Mouse (Mus musculus): ENCODE measurements around the gene Casz1. TPM values are rescaled to one million over a fixed set of nuclear protein-coding genes. Genes with fewer than 3 reads are reported as not detected.

Casz1 gene
- polyA plus RNA-seq, 1 experiment, result 0.03 TPM

DNA sequence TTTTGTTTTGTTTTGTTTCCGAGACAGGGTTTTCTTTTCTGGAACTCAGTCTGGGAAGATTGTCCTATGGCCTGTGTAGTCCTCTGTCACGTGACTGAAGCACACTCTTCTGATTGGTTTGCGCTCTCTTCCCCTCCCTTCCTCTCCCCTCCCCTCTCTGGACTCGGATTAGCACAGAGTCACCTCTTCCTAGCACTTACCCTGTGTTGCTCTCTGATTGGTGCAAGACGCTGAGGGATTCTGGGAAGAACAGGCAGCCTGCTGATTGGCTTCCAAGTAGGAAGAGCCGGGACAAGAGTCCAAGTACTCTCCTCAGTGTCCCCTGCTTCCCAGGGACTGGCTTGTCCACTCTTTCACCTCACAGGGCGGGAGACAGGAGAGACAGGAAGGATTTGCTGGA lies 26.1 kb downstream of the Casz1 start:
- TF ChIP-seq TAL1 (IDR thresholded peaks at IDR 0.05; ENCODE audit: low read length) (no peak), GATA1 (IDR thresholded peaks at IDR 0.05; ENCODE audit: low read length) (no peak)
- Histone ChIP-seq H3K36me3 (ENCODE audit: control insufficient read depth) (no peaks in the 10 kb centered on the region), H3K27me3 (ENCODE audit: control insufficient read depth) (peaks cover 4% of the 10 kb centered on the region), H3K4me3 (replicated peaks) (no peak overlapping the region), H3K4me1 (ENCODE audit: control insufficient read depth) (no peaks in the 10 kb centered on the region), H3K9me3 (ENCODE audit: control insufficient read depth, low read length) (no peaks in the 10 kb centered on the region)

DNA sequence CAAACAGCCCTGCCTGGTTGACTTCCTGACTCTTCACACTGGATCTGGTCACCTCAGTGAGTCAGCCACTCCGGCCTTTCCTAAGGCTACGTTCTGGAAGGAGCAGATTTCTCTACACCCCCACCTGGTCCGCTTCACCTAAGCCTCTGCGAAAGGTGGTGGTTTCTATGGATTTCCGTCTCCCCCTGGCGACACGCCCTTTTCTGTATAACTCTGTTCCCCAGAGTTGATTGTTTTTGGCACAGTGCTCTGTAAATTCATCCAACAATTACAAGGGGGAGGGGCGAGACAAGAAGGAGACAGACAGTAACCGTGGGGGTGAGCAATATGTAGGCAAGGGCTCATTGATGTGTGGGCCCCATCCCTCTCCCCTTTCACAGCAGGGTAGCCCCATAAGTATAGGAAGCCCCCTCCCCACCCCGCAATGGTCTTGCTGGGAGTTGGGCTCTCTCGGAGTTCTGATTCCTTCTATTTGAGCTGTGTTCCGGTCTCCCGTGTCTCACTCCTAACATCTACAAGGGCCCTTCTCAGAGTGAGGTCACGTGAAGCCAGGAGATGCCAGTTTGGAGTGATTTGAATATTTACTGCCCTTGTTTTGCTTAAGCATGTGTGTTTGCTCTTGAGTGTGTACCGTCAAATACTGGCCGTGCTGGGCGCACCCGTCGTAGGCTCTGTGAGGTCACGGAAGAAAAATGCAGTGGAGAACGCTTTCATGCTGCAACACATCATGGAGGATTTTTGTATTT lies 29.2 kb downstream of the Casz1 start:
- Histone ChIP-seq H3K4me3 (replicated peaks) (no peak overlapping the region), H3K27me3 (ENCODE audit: control insufficient read depth) (no peaks in the 10 kb centered on the region), H3K4me1 (ENCODE audit: control insufficient read depth) (no peaks in the 10 kb centered on the region), H3K36me3 (ENCODE audit: control insufficient read depth) (no peaks in the 10 kb centered on the region), H3K9me3 (ENCODE audit: control insufficient read depth, low read length) (no peaks in the 10 kb centered on the region)
- TF ChIP-seq TAL1 (IDR thresholded peaks at IDR 0.05; ENCODE audit: low read length), result no peak

DNA sequence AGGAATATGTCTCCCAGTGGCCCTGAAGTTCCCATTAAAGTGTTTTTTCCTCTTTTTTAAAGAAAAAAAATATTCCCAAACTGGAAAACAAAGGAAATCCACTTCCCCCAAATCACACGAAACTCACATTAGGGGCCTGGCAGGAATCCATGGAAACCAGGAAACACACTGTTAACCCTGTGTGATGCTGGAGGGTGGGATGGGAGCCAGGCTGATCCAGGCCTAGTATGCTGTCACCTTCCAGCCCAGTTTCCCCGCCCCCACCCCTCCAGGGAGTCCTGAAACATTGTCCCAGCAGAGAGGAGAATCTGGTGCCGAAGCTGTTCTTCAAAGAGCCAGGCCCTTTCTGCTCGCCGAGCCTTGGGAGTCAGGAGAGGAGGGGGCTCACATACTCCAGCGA lies 32.2 kb downstream of the Casz1 start:
- Histone ChIP-seq H3K27me3 (ENCODE audit: control insufficient read depth) (no peaks in the 10 kb centered on the region), H3K36me3 (ENCODE audit: control insufficient read depth) (no peaks in the 10 kb centered on the region), H3K4me3 (replicated peaks) (no peak overlapping the region), H3K4me1 (ENCODE audit: control insufficient read depth) (no peaks in the 10 kb centered on the region), H3K9me3 (ENCODE audit: control insufficient read depth, low read length) (no peaks in the 10 kb centered on the region)
- TF ChIP-seq GATA1 (IDR thresholded peaks at IDR 0.05; ENCODE audit: low read length) (no peak), TAL1 (IDR thresholded peaks at IDR 0.05; ENCODE audit: low read length) (no peak)

DNA sequence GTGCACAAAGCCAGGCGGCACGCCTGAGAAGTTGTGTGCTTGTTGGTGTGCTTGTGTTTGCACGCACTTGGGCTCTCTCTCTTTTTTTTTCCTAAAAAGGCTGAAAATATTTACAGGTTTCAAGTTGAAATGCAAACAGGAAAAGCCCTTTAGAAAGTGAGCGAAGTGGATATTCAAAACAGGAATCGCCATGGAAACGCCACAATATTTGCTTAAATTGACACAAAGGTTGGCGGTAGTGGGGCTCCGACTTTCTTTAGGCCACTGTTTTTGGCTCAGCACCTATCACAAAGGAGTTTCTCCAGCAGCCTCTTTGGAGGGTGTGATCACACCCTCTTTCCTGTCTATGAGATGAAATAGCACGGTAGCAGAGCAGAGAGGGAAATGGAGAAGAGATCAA lies 32.8 kb downstream of the Casz1 start:
- no peaks in the 10 kb centered on the region for H3K4me1 ChIP-seq (ENCODE audit: control insufficient read depth)
- H3K27me3 ChIP-seq (ENCODE audit: control insufficient read depth), result no peaks in the 10 kb centered on the region
- H3K36me3 ChIP-seq (ENCODE audit: control insufficient read depth), result no peaks in the 10 kb centered on the region
- H3K4me3 ChIP-seq (replicated peaks), result no peak overlapping the region
- TF ChIP-seq TAL1 (IDR thresholded peaks at IDR 0.05; ENCODE audit: low read length) (no peak), GATA1 (IDR thresholded peaks at IDR 0.05; ENCODE audit: low read length) (no peak)
- H3K9me3 ChIP-seq (ENCODE audit: control insufficient read depth, low read length), result no peaks in the 10 kb centered on the region

DNA sequence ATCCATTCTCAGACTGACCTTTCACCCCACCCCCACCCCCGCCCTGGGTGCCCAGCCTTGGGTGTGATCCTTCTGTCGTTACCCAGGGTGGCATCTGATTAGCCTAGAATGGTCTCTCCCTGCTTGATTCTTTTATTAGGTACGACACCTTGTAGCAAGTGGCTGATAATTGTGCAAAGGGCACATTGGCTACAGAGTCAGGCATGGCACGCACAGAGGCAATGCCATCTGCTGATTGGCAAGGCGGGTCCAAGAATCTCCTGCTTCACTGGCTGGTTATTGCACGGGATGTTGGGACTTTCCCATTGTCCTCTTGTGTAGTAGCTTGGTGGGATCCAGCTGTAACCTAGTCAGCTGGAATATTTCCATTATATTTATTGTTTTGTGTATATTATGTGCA lies 33.4 kb downstream of the Casz1 start:
- H3K4me1 ChIP-seq (ENCODE audit: control insufficient read depth), result no peaks in the 10 kb centered on the region
- no peaks in the 10 kb centered on the region for H3K36me3 ChIP-seq (ENCODE audit: control insufficient read depth)
- TF ChIP-seq GATA1 (IDR thresholded peaks at IDR 0.05; ENCODE audit: low read length) (no peak), TAL1 (IDR thresholded peaks at IDR 0.05; ENCODE audit: low read length) (no peak)
- no peak overlapping the region for H3K4me3 ChIP-seq (replicated peaks)
- no peaks in the 10 kb centered on the region for H3K9me3 ChIP-seq (ENCODE audit: control insufficient read depth, low read length)
- H3K27me3 ChIP-seq (ENCODE audit: control insufficient read depth), result no peaks in the 10 kb centered on the region

DNA sequence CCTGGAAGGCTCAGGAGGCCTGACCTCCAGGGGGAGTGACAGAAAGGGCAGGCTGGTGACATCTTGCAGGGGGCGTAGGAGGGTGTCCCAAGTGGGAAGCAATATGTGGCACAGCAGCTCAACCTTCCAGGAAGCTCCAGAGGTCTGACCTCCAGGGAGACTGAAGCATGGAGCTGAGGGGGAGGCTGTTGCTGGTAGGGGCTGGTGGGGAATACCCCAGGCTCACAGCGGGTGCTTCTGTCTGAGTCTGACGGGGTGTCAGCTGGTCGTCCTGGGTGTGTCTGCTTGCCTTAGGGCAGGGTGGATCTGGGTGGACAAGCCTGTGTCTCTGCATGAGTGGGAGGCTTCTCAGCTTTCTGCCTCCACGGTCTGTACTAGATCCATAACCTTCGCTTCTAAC lies 38.1 kb downstream of the Casz1 start:
- TF ChIP-seq GATA1 (IDR thresholded peaks at IDR 0.05; ENCODE audit: low read length) (no peak), TAL1 (IDR thresholded peaks at IDR 0.05; ENCODE audit: low read length) (no peak)

DNA sequence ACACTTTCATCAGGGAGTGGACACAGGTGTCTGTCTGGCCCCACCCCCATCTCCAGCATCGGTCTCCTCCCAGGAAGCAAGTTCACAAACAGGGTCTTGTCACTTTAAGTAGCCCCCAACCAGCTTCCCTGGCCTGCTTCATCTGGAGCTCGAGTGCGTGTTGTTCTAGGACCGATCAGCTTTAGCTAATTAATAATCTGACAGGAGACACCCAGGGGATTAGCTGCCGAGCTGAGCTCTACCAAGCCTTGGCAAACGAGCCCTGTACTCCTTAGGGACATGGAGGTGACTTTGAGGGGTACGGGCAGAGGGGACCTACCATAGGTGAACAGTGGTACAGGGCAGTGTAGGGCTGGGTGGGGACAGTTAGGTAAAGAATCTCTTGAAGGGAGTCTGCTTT lies 40.7 kb downstream of the Casz1 start:
- H3K27me3 ChIP-seq (ENCODE audit: control insufficient read depth), result no peaks in the 10 kb centered on the region; the same call in 1 of the 2 replicates
- no peak overlapping the region for H3K4me3 ChIP-seq (replicated peaks)
- H3K36me3 ChIP-seq (ENCODE audit: control insufficient read depth), result no peaks in the 10 kb centered on the region
- TF ChIP-seq TAL1 (IDR thresholded peaks at IDR 0.05; ENCODE audit: low read length), result no peak
- no peak for TF ChIP-seq GATA1 (IDR thresholded peaks at IDR 0.05; ENCODE audit: low read length)
- no peaks in the 10 kb centered on the region for H3K9me3 ChIP-seq (ENCODE audit: control insufficient read depth, low read length)
- no peaks in the 10 kb centered on the region for H3K4me1 ChIP-seq (ENCODE audit: control insufficient read depth)

More for the DNA sequence above, 38.1 kb downstream of the Casz1 start:
- H3K4me1 ChIP-seq (ENCODE audit: control insufficient read depth), result no peaks in the 10 kb centered on the region
- H3K9me3 ChIP-seq (ENCODE audit: control insufficient read depth, low read length), result no peaks in the 10 kb centered on the region
- H3K27me3 ChIP-seq (ENCODE audit: control insufficient read depth), result no peaks in the 10 kb centered on the region; the same call in 1 of the 2 replicates
- no peaks in the 10 kb centered on the region for H3K36me3 ChIP-seq (ENCODE audit: control insufficient read depth)
- H3K4me3 ChIP-seq (replicated peaks), result no peak overlapping the region

DNA sequence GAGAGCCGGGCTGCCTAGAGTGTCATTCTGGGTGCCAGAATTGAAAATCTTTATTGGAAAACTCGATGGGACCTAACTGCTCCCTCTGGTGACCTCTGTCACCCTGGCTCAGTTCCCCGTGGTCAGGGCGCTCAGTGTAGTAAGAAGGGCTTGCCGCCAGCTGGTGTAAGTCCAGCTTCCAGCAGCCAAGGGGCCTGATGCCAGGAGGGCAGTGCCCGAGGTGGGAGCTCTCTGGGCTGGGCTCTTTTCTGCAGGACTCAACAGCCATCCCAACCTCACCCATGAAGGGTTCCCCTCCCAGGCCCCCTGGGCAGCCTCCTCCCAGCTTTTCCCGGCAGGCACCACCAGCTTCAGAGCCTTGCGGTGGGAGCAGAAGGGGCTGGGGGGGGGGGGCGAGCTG lies 42.0 kb downstream of the Casz1 start:
- Histone ChIP-seq H3K4me3 (replicated peaks) (no peak overlapping the region), H3K27me3 (ENCODE audit: control insufficient read depth) (no peaks in the 10 kb centered on the region; the same call in 1 of the 2 replicates), H3K36me3 (ENCODE audit: control insufficient read depth) (no peaks in the 10 kb centered on the region), H3K9me3 (ENCODE audit: control insufficient read depth, low read length) (no peaks in the 10 kb centered on the region), H3K4me1 (ENCODE audit: control insufficient read depth) (no peaks in the 10 kb centered on the region)
- TF ChIP-seq GATA1 (IDR thresholded peaks at IDR 0.05; ENCODE audit: low read length) (no peak), TAL1 (IDR thresholded peaks at IDR 0.05; ENCODE audit: low read length) (no peak)

DNA sequence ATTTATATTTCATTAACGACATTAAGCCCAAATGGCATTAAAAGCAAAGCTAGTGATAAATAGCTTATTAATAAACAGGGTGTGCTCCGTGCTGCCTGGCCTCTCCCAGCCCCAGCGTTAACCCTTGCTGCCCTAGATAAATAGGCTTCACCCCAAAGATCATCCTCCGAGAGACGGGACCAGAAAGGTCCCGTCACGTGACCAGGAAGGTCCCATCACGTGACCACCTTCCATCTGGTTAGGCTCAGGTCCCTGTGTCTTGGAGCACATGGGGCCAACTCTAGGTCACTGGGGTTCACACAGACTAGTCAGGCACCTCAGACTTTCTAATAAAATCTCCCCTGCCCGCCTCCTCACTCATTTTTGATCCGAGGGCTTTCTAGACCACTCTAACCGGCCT lies 42.5 kb downstream of the Casz1 start:
- Histone ChIP-seq H3K4me3 (replicated peaks) (no peak overlapping the region), H3K4me1 (ENCODE audit: control insufficient read depth) (no peaks in the 10 kb centered on the region), H3K27me3 (ENCODE audit: control insufficient read depth) (no peaks in the 10 kb centered on the region; the same call in 1 of the 2 replicates), H3K9me3 (ENCODE audit: control insufficient read depth, low read length) (no peaks in the 10 kb centered on the region), H3K36me3 (ENCODE audit: control insufficient read depth) (no peaks in the 10 kb centered on the region)
- no peak for TF ChIP-seq GATA1 (IDR thresholded peaks at IDR 0.05; ENCODE audit: low read length)
- no peak for TF ChIP-seq TAL1 (IDR thresholded peaks at IDR 0.05; ENCODE audit: low read length)

DNA sequence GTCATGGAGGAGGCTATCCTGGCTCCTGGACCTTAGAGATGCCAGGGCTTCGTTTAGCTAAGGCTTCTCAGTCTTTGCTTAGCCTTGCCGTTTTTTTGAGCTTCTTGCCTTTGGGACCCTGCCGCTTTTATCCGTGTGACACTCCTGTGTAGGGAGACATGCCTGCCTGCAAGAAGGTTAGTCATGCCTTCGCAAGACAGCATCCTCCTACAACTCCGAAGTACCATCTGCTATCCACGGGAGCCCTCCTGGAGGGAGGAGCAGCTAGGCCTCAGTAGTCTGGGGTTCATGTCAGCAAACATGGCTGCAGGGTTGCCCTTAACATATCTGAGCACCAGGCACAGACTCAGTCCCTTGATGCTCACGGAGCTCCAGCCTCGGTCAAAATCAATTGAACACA lies 43.4 kb downstream of the Casz1 start:
- no peak for TF ChIP-seq GATA1 (IDR thresholded peaks at IDR 0.05; ENCODE audit: low read length)
- TF ChIP-seq TAL1 (IDR thresholded peaks at IDR 0.05; ENCODE audit: low read length), result no peak
- Histone ChIP-seq H3K4me3 (replicated peaks) (no peak overlapping the region), H3K27me3 (ENCODE audit: control insufficient read depth) (no peaks in the 10 kb centered on the region; the same call in 1 of the 2 replicates), H3K9me3 (ENCODE audit: control insufficient read depth, low read length) (no peaks in the 10 kb centered on the region), H3K4me1 (ENCODE audit: control insufficient read depth) (no peaks in the 10 kb centered on the region), H3K36me3 (ENCODE audit: control insufficient read depth) (no peaks in the 10 kb centered on the region)
